Mouse (Mus musculus) midbrain, embryonic 10.5 days (tissue): ENCODE measurements around the gene Pygo2. TPM values are rescaled to one million over a fixed set of nuclear protein-coding genes. Genes with fewer than 3 reads are reported as not detected.

ENCODE experiments used
- DNase-seq: peaks from one replicate; pipeline ENCODE4 v3.0.0-alpha.2; 2017; ENCODE audit warnings: low spot score
- H3K27ac ChIP-seq: fragments of 300-500 bp; sonication (generic); replicated peaks from 2 replicates; pipeline ENCODE4 v1.5.1; 2016; ENCODE audit warnings: mild to moderate bottlenecking
- H3K27me3 ChIP-seq: fragments of 300-500 bp; sonication (generic); 2 replicates; pipeline ENCODE4 v1.6.1; 2016; ENCODE audit warnings: low read depth, mild to moderate bottlenecking; ENCODE audit not compliant: poor library complexity, severe bottlenecking
- H3K36me3 ChIP-seq: fragments of 300-500 bp; sonication (generic); 2 replicates; pipeline ENCODE4 v1.6.1; 2016; ENCODE audit warnings: mild to moderate bottlenecking, moderate library complexity
- H3K4me1 ChIP-seq: fragments of 300-500 bp; sonication (generic); 2 replicates; pipeline ENCODE4 v1.6.1; 2016
- H3K4me3 ChIP-seq: fragments of 300-500 bp; sonication (generic); 2 replicates; pipeline ENCODE4 v1.5.1; 2016; ENCODE audit warnings: mild to moderate bottlenecking, moderate library complexity
- H3K9me3 ChIP-seq: fragments of 300-500 bp; sonication (generic); replicated peaks from 2 replicates; pipeline ENCODE4 v1.6.1; 2016; ENCODE audit warnings: mild to moderate bottlenecking
- WGBS: fragments of 180-500 bp; shearing (Covaris S2); methylation state at CpG from one replicate; pipeline ENCODE4 v1.1.7; 2016; 5-methylcytosine and 5-hydroxymethylcytosine counted together
- polyA plus RNA-seq: library from polyadenylated mRNA; unstranded; fragments of >200 nt; fragmentation: Nextera tagmentation; extraction: Ambion mirVana; gene quantifications from 2 replicates; pipeline ENCODE4 v1.2.1, GENCODE M21; 2016

Pygo2 gene
- polyA plus RNA-seq, 1 experiment from 2014 or later, result 43.3 TPM

- peak; percentile 85 for DNase-seq
- no peaks in the 10 kb centered on the region for H3K9me3 ChIP-seq
- H3K4me1 ChIP-seq, result peaks cover 43% of the 10 kb centered on the region
- 35% methylated on average over 10 of the region's 10 CpGs for WGBS
- H3K4me3 ChIP-seq, result 0 out of 2 replicates have a peak overlapping the region, but pooled peaks have one; percentile 7
- H3K27ac ChIP-seq, result no peak overlapping the region; the same call in 1 of the 2 replicates
- H3K27me3 ChIP-seq, result no peaks in the 10 kb centered on the region
- H3K36me3 ChIP-seq, result peaks cover 5% of the 10 kb centered on the region
Measured at GRCm38 (mm10) chr3:89456726-89457665, 27.0 kb downstream of the Pygo2 start.

- Histone ChIP-seq H3K4me1 (peaks cover 40% of the 10 kb centered on the region), H3K27me3 (no peaks in the 10 kb centered on the region), H3K9me3 (no peaks in the 10 kb centered on the region), H3K36me3 (peaks cover 10% of the 10 kb centered on the region), H3K4me3 (peak overlapping the region; percentile 79), H3K27ac (peak overlapping the region; percentile 92)
- DNase-seq, result no peak
- 53% methylated on average over 13 of the region's 13 CpGs for WGBS
Measured at GRCm38 (mm10) chr3:89458372-89458964, 28.5 kb downstream of the Pygo2 start.

GRCm38 (mm10) chr3:89458965-89459807, 29.2 kb downstream of the Pygo2 start:
- Histone ChIP-seq H3K27ac (peak overlapping the region; percentile 92), H3K4me1 (peaks cover 40% of the 10 kb centered on the region), H3K27me3 (no peaks in the 10 kb centered on the region), H3K9me3 (no peaks in the 10 kb centered on the region), H3K4me3 (peak overlapping the region; percentile 79), H3K36me3 (peaks cover 13% of the 10 kb centered on the region)
- peak; percentile 90 for DNase-seq
- WGBS, result 2% methylated on average over 35 of the region's 36 CpGs

- 48% methylated on average over 4 of the region's 4 CpGs for WGBS
- Histone ChIP-seq H3K27me3 (no peaks in the 10 kb centered on the region), H3K27ac (no peak overlapping the region), H3K4me3 (no peak overlapping the region), H3K4me1 (no peaks in the 10 kb centered on the region), H3K9me3 (no peaks in the 10 kb centered on the region), H3K36me3 (peaks cover 38% of the 10 kb centered on the region)
- no peak for DNase-seq
Measured at GRCm38 (mm10) chr3:89468268-89468667, 38.3 kb downstream of the Pygo2 start.

- Histone ChIP-seq H3K4me3 (no peak overlapping the region), H3K27me3 (no peaks in the 10 kb centered on the region), H3K36me3 (peaks cover 26% of the 10 kb centered on the region), H3K9me3 (no peaks in the 10 kb centered on the region), H3K27ac (no peak overlapping the region), H3K4me1 (no peaks in the 10 kb centered on the region)
- DNase-seq, result no peak
- WGBS, result 85% methylated on average over 7 of the region's 7 CpGs
Measured at GRCm38 (mm10) chr3:89472280-89472679, 42.3 kb downstream of the Pygo2 start.

GRCm38 (mm10) chr3:89473838-89474237, 43.8 kb downstream of the Pygo2 start:
- Histone ChIP-seq H3K36me3 (peaks cover 11% of the 10 kb centered on the region; the same call in 1 of the 2 replicates), H3K27ac (no peak overlapping the region), H3K4me1 (no peaks in the 10 kb centered on the region), H3K27me3 (no peaks in the 10 kb centered on the region), H3K9me3 (no peaks in the 10 kb centered on the region), H3K4me3 (no peak overlapping the region)
- DNase-seq, result no peak
- WGBS, result 83% methylated on average over 6 of the region's 6 CpGs

- Histone ChIP-seq H3K4me3 (no peak overlapping the region), H3K27me3 (no peaks in the 10 kb centered on the region), H3K27ac (no peak overlapping the region), H3K36me3 (no peaks in the 10 kb centered on the region), H3K9me3 (no peaks in the 10 kb centered on the region), H3K4me1 (no peaks in the 10 kb centered on the region)
- DNase-seq, result no peak
- WGBS, result 82% methylated on average over 6 of the region's 6 CpGs
Measured at GRCm38 (mm10) chr3:89479055-89479454, 49.0 kb downstream of the Pygo2 start.

- no peaks in the 10 kb centered on the region for H3K36me3 ChIP-seq
- peaks cover 9% of the 10 kb centered on the region; the same call in 1 of the 2 replicates for H3K27me3 ChIP-seq
- peaks cover 6% of the 10 kb centered on the region; the same call in 1 of the 2 replicates for H3K4me1 ChIP-seq
- WGBS, result 45% methylated on average over 2 of the region's 2 CpGs
- no peaks in the 10 kb centered on the region for H3K9me3 ChIP-seq
- no peak for DNase-seq
- no peak overlapping the region for H3K27ac ChIP-seq
- no peak overlapping the region for H3K4me3 ChIP-seq
Measured at GRCm38 (mm10) chr3:89481488-89481887, 51.5 kb downstream of the Pygo2 start.

GRCm38 (mm10) chr3:89482249-89482648, 52.2 kb downstream of the Pygo2 start:
- no peak overlapping the region for H3K27ac ChIP-seq
- H3K4me3 ChIP-seq, result no peak overlapping the region
- H3K9me3 ChIP-seq, result no peaks in the 10 kb centered on the region
- WGBS, result 89% methylated on average over 5 of the region's 5 CpGs
- H3K27me3 ChIP-seq, result peaks cover 13% of the 10 kb centered on the region
- H3K4me1 ChIP-seq, result peaks cover 12% of the 10 kb centered on the region
- no peaks in the 10 kb centered on the region for H3K36me3 ChIP-seq
- DNase-seq, result no peak

Other genes starting within 250 kb of the Pygo2 start
- 31.0 and 35.0 TPM in 2 replicates for gene Fam189b, start 247.1 kb upstream of the Pygo2 start, polyA plus RNA-seq
- 37.1 and 41.5 TPM in 2 replicates for gene Gba, start 227.3 kb upstream of the Pygo2 start, polyA plus RNA-seq
- gene Thbs3, start 215.0 kb upstream of the Pygo2 start, polyA plus RNA-seq, result 82.2 and 108 TPM in 2 replicates
- gene Mtx1, start 203.1 kb upstream of the Pygo2 start, polyA plus RNA-seq, result 238 TPM in 2 replicates
- gene Muc1, start 201.2 kb upstream of the Pygo2 start, polyA plus RNA-seq, result 1.8 and 3.4 TPM in 2 replicates
- 268 and 282 TPM in 2 replicates for gene Krtcap2, start 184.2 kb upstream of the Pygo2 start, polyA plus RNA-seq
- 5.7 and 11.5 TPM in 2 replicates for gene Trim46, start 183.9 kb upstream of the Pygo2 start, polyA plus RNA-seq
- 94.9 and 101 TPM in 2 replicates for gene Dpm3, start 170.9 kb upstream of the Pygo2 start, polyA plus RNA-seq
- gene Slc50a1, start 159.6 kb upstream of the Pygo2 start, polyA plus RNA-seq, result 29.8 and 34.3 TPM in 2 replicates
- 11.8 TPM in 2 replicates for gene Efna1, start 149.1 kb upstream of the Pygo2 start, polyA plus RNA-seq
- gene Efna3, start 107.2 kb upstream of the Pygo2 start, polyA plus RNA-seq, result 3.9 and 7.0 TPM in 2 replicates
- gene Efna4, start 92.2 kb upstream of the Pygo2 start, polyA plus RNA-seq, result 20.5 and 21.9 TPM in 2 replicates
- gene Adam15, start 80.2 kb upstream of the Pygo2 start, polyA plus RNA-seq, result 30.5 and 34.9 TPM in 2 replicates
- gene Dcst2, start 68.2 kb upstream of the Pygo2 start, polyA plus RNA-seq, result 0.11 and 0.12 TPM in 2 replicates
- gene Dcst1, start 65.0 kb upstream of the Pygo2 start, polyA plus RNA-seq, result 0.11 and 0.20 TPM in 2 replicates
- 0.39 and 0.83 TPM in 2 replicates for gene Zbtb7b, start 35.4 kb upstream of the Pygo2 start, polyA plus RNA-seq
- 0.68 and 1.2 TPM in 2 replicates for gene Lenep, start 27.4 kb upstream of the Pygo2 start, polyA plus RNA-seq
- gene Flad1, start 18.3 kb upstream of the Pygo2 start, polyA plus RNA-seq, result 27.9 and 34.2 TPM in 2 replicates
- gene Cks1b, start 11.8 kb upstream of the Pygo2 start, polyA plus RNA-seq, result 540 and 645 TPM in 2 replicates
- gene Shc1, start 11.8 kb upstream of the Pygo2 start, polyA plus RNA-seq, result 51.8 TPM in 2 replicates
- gene Pbxip1, start 6.5 kb downstream of the Pygo2 start, polyA plus RNA-seq, result 18.6 and 19.9 TPM in 2 replicates
- 79.0 and 79.2 TPM in 2 replicates for gene Pmvk, start 24.3 kb downstream of the Pygo2 start, polyA plus RNA-seq
- gene Kcnn3, start 90.0 kb downstream of the Pygo2 start, polyA plus RNA-seq, result 0.68 and 1.1 TPM in 2 replicates